Mouse (Mus musculus): Measurements from ENCODE around the gene Ecd.

Ecd gene

DNA sequence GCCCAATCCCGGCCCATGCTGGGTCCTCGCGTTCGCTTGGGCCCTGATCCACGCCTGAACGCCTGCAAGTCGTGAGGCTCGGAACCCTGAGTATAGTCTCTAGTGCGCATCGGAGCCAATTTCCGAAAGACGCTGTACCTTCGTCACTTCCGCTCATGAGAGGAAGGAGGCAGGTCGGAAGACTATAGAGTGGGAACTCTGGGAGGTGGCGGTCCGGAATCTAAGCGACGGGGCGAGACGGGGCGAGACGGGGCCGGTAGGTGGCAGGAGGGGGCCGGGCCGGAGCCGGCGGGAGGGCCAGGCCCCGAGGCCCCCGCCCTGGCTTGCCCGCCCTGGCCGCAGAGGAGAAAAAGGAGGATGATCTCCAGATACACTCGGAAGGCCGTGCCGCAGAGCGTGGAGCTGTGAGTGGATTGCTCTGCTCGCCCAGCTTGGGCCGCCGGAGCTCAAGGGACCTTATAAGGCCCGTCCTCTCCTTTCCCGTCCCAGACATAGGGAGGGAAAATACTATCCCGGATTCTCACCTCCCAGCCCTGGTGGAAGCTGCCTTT lies at the start of gene Ecd, which contains the start of gene Fam149b:
TSS of gene Ecd (minus strand) at position 131 of the 551 bp plus-strand sequence.
TSS of gene Fam149b (plus strand) at position 172 of the 551 bp plus-strand sequence.
- DNase-seq = peak; percentile 89

- DNase-seq = no peak
Measured at GRCm38 (mm10) chr14:20397220-20397619, 49.3 kb upstream of the Ecd start.

- peak; percentile 93 for DNase-seq
Measured at GRCm38 (mm10) chr14:20393205-20393913, 45.4 kb upstream of the Ecd start, which contains the start of gene Mrps16. Mrps16 (minus strand) TSS chr14:20393634.

GRCm38 (mm10) chr14:20392326-20392725 lies 44.4 kb upstream of the Ecd start:
- no peak for DNase-seq

GRCm38 (mm10) chr14:20389446-20390079 lies 41.6 kb upstream of the Ecd start:
- no peak for DNase-seq

- DNase-seq = peak; percentile 97
Measured at GRCm38 (mm10) chr14:20388441-20389129, 40.7 kb upstream of the Ecd start, which contains the start of gene Dnajc9. Dnajc9 (minus strand) TSS chr14:20388910.

DNA sequence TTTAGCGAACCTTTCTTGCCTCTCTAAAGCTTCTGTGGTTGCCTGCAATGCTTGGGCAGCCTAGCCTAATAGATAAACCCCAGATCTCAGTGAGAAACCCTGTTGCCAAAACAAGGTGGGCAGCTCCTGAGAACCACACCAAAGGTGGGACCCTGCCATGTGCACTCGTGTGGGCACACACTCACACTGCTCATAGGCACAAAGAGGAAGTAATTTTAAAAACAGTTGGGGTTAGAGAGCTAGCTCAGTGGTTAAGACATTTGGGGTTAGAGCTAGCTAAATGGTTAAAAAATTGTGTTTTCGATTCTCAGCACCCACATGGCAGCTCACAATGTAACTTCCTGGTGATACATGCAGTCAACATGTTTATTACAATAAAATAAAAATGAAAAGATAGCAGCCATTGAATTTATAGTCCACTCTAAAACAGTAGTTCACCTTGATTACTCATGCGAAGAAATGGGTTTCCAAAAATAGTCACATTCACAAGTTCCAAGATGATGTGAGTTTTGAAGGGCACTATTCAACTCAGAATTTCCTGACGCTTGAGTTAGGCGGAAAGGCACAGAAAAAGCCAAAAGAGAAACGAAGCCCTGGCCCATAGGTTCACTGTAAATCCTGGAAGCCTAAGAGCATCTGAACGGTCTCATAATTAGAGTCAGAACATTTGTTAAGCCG lies 32.0 kb upstream of the Ecd start:
- DNase-seq = no peak

DNA sequence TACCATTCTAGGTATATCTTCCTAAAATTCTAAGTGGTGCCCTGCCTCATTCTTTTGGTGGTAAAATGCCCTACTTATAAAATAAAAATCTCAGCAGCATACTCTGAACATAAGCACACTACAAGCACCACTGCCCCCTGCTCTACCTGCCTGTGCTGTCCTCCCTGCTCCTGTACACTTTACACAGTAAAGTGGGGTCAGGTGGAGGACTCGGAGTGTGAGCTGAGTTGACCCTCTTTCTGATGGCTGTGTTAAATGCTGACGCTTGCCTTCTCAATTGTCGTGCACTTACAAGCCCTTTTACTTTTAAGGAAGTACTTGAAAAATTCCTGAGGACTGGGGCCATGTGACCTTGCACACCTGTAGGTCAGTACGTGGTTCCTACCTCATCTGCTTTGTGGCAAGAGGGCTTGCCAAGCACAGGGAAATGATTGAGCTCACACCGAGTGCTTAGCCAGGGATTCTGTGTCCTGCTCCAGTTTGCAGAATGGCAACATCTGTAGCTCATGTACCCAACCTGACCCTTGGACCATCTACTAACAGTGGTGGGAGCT lies 31.2 kb upstream of the Ecd start:
- DNase-seq = no peak

- peak; percentile 73 for DNase-seq
Measured at GRCm38 (mm10) chr14:20378313-20379061, 30.6 kb upstream of the Ecd start.

- DNase-seq = no peak
Measured at GRCm38 (mm10) chr14:20377112-20377521, 29.2 kb upstream of the Ecd start.

DNA sequence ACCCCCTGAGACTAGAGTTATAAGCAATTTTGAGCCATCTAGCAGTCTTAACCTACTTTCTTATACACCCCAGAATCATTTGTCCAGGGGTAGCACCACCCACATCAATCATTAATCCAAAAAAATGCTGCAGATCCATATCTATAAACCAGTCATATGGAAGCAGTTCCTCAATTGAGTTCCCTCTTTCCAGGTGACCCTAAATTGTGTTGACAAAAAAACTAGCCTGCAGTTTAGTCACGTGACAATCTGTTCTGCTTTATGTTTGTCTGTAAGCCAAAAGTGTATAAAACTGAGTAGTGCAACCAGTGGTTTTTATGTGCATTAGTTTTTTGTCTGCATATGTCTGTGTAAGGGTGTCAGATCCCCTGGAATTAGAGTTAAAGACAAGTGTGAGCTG lies 23.9 kb upstream of the Ecd start:
- DNase-seq = no peak

DNA sequence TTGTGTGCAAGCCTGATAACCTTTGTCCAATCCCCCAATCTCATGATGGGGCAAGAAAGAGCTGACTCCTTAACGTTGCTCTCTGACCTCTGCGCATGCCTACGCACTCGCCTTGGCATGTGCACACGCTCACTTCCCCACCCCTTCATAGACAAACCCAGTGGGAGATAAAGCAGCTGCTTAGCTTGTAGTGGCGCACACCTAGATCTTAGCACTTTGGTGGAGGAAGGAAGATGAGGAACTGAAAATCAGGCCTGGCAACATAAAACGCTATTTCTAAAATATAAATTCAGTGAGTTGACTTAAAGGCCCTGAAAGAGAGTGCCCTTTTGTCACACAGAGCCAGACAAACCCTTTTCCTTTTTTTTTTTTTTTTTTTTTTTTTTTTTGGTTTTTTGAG lies 22.9 kb upstream of the Ecd start:
- DNase-seq = no peak

DNA sequence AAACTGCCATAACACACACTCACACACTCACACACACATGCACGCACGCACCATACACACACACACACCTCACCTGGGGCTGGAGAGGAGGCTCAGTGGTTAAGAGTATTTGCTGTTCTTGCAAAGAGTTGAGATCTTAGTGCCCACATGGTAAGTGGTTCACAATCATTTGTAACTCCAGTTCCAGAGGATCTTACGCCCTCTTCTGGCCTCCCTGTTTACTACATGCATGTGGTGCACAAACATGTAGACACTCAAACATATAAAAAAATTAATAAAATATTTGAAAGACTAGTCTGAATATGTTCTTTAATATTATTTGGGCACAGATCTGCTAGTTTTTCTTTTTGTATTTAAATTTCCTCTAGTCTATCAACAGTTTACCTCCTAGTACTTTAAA lies 20.4 kb upstream of the Ecd start:
- peak; percentile 30 for DNase-seq

DNA sequence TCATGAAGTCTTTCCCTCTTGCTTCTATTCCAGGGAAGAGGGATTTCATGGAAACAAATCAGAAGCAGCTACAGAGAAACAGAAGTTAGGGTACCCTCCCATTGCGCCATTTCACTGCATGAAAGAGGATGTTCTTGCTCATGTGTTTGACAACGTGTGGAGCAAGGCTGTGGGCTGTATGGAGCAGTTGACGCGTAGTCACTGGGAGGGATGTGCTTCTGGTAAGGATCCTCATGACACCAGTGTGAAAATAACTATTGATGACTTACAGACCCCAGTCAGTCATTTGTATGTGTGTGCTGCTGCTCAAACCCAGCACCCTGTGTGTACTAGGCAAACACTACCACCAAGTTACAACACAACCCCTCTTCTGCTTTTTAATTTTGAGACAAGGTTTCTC lies 15.3 kb upstream of the Ecd start:
- no peak for DNase-seq

GRCm38 (mm10) chr14:20347441-20347990 lies 405 bp downstream of the Ecd start:
- no peak for DNase-seq

- DNase-seq = no peak
Measured at GRCm38 (mm10) chr14:20345885-20346284, 2.0 kb downstream of the Ecd start.

DNA sequence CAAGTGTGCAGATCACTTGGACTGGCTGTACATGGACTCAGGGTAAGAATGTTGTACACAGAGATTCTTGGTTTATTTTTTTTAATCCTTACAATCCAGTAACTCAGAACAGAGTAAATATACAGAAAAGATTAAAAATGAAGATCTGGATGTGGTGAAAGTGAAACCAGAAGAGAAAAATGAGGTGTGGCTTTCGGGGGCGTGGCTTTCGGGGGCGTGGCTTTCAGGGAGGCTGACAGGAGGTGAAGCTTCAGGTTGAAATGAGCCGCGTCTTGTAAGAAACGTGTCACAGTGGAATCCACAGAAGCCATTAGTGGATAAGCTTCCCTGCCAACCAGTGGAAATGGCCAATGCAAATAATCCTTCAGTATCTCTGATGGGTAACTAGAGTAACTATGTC lies 7.1 kb downstream of the Ecd start:
- DNase-seq = peak; percentile 51

DNA sequence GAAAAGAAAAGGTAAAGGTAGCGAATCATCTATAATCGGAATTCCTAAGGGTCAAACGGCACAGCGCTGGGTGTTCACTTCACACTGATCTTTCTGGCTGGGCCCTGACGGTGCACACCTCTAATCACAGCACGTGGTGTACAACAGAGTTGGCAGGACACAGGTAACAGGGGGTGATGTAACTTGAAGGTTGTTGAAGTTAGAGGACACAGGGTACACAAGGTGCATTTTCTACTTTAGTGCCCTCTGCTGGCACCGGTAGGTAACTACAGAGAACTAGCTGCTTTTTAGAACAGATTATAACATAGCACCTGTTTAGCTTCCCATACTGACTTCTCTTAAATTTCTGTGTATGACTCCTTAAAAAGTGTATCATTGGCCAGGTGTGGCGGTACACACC lies 7.8 kb downstream of the Ecd start:
- DNase-seq = peak; percentile 67

DNA sequence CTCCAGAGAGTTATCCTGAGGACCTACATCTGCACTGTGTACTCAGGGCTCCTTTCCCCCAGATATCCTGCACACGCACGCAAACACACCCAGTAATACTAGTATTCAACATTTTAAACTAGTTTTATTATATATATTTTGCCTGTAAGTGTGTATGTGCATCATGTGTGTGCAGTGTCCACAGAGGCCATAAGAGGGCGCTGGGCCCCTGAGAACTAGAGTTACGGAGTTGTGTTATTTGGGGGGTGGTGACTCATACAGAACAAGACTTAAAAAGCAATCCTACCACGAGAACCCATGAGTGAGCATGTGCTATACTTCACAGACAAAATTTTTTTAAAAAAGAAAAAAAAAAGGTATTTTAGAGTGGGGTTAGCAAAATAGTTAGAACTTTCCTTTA lies 8.5 kb downstream of the Ecd start:
- DNase-seq = no peak

DNA sequence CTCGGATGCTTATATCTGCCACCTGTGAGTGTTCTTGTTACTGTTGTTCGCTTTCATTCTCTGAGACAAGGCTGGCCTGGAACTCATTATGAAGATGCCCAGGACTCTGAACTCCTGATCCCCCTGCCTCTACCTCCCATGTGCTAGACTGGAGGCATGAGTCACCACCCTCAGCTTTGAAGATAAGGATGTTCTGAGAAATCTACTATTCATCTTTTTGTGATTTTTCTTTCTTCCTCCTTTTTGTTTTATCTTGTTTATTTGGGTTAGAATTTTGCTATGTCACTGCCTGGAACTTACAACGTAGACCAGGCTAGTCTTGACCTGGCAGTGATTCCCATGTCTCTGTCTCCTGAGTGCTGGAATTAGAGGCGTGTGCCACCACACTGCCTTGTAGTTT lies 16.6 kb downstream of the Ecd start:
- no peak for DNase-seq

GRCm38 (mm10) chr14:20328474-20328873 lies 19.4 kb downstream of the Ecd start:
- peak; percentile 59 for DNase-seq

DNA sequence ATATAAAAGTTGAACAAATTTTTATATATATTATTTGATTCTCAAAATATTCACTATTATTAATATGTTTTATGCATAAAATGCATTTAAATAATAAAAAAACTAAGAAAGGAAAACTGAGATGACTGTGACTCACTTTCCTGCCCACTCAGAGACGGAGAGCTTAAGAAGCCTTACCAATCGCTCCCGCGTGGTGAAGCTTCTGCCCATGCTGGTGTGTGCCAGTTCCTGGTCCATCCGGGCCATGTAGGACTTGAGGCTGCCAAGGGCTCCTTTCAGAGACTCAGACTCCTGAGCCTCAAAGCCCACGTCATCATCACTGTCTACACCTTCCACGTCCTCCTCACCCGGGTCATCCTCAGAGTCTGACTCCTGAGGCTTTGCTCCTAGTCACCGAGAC lies 23.7 kb downstream of the Ecd start:
- DNase-seq = no peak

Data from thymus, postnatal 4 days (tissue).